Mouse (Mus musculus) E14TG2a.4 (cell line): ENCODE data around the gene Olfr531.

Experiments
- CTCF ChIP-seq: conservative IDR thresholded peaks from 2 replicates; pipeline ENCODE4 v1.5.1; 2014; ENCODE audit warnings: low read length
- POU5F1 ChIP-seq: IDR thresholded peaks from 2 replicates; pipeline ENCODE4 v1.6.1; 2014; ENCODE audit warnings: low read length, borderline replicate concordance

GRCm38 (mm10) chr7:140374300-140374699 is 28.4 kb downstream of the Olfr531 start:
- TF ChIP-seq CTCF (no peak), POU5F1 (no peak)
